Mouse (Mus musculus): ENCODE data around the gene Cyb5r3. TPM values are rescaled to one million over a fixed set of nuclear protein-coding genes. Genes with fewer than 3 reads are reported as not detected.

The Cyb5r3 gene
- total and polyA plus RNA-seq, 3 experiments: 35.7 to 102 (median 59.1) TPM

GRCm38 (mm10) chr15:83167550-83168065 is 4.8 kb downstream of the Cyb5r3 start:
- Histone ChIP-seq H3K27me3 (replicated peaks) (no peaks in the 10 kb centered on the region), H3K79me2 (replicated peaks; ENCODE audit: control insufficient read depth, extremely low read depth, insufficient read depth, poor library complexity, severe bottlenecking) (no peaks in the 10 kb centered on the region), H3K36me3 (replicated peaks in 1 of 2; ENCODE audit: control insufficient read depth in 1 of 2, insufficient read depth in 1 of 2, low read length in 1 of 2) (peaks cover 8 to 56% of the 10 kb centered on the region in 2 experiments), H3K27ac (ENCODE audit: insufficient read depth, low read depth) (no peak overlapping the region), H3K4me3 (replicated peaks in 1 of 3; ENCODE audit: low read depth in 2 of 3, low read length in 2 of 3, poor library complexity in 1 of 3) (no peak overlapping the region), H3K4me1 (ENCODE audit: control insufficient read depth in 1 of 2, insufficient read depth in 2 of 2) (peaks cover 13 to 77% of the 10 kb centered on the region in 2 experiments), H3K4me2 (ENCODE audit: insufficient read depth, low read depth, poor library complexity, severe bottlenecking) (no peak overlapping the region), H3K9me3 (replicated peaks; ENCODE audit: low read length) (no peaks in the 10 kb centered on the region), H3K9ac (ENCODE audit: insufficient read depth, low read depth) (no peak overlapping the region)
- TF ChIP-seq ZMIZ1 (IDR thresholded peaks at IDR 0.05; ENCODE audit: low read depth, low read length): no peak
- no peak for TF ChIP-seq USF1 (IDR thresholded peaks at IDR 0.05; ENCODE audit: low read depth, low read length)
- TF ChIP-seq MAX (IDR thresholded peaks at IDR 0.05; ENCODE audit: low read length): no peak
- no peak for TF ChIP-seq EP300 (IDR thresholded peaks at IDR 0.05; ENCODE audit: low read length)
- no peak for TF ChIP-seq NRF1 (IDR thresholded peaks at IDR 0.05; ENCODE audit: low read depth, low read length)
- TF ChIP-seq KAT2A (IDR thresholded peaks at IDR 0.05; ENCODE audit: insufficient replicate concordance, low read length): no peak
- no peak for TF ChIP-seq SIN3A (IDR thresholded peaks at IDR 0.05; ENCODE audit: low read length)
- no peak for TF ChIP-seq SMC3 (IDR thresholded peaks at IDR 0.05; ENCODE audit: low read depth, low read length)
- no peak for TF ChIP-seq BHLHE40 (IDR thresholded peaks at IDR 0.05; ENCODE audit: low read depth, low read length)
- no peak for TF ChIP-seq NELFE (IDR thresholded peaks at IDR 0.05; ENCODE audit: low read depth, low read length)
- DNase-seq (ENCODE audit: extremely low read depth): no peak
- dilution Hi-C loops (cut with MboI; ENCODE audit: extremely low pct_ligation_motif_present, extremely low pct_unique_long_range_greater_than_20kb, low sequenced_read_pairs) (no loop called here), in situ Hi-C loops (cut with MboI; ENCODE audit: low pct_ligation_motif_present, low pct_unique_long_range_greater_than_20kb, low sequenced_read_pairs) (no loop called here)

- H3K9me3 ChIP-seq (replicated peaks; ENCODE audit: low read length): no peaks in the 10 kb centered on the region
- no peaks in the 10 kb centered on the region for H3K79me2 ChIP-seq (replicated peaks; ENCODE audit: control insufficient read depth, extremely low read depth, insufficient read depth, poor library complexity, severe bottlenecking)
- dilution Hi-C loops (cut with MboI; ENCODE audit: extremely low pct_ligation_motif_present, extremely low pct_unique_long_range_greater_than_20kb, low sequenced_read_pairs) (no loop called here), in situ Hi-C loops (cut with MboI; ENCODE audit: low pct_ligation_motif_present, low pct_unique_long_range_greater_than_20kb, low sequenced_read_pairs) (no loop called here)
- TF ChIP-seq MAX (IDR thresholded peaks at IDR 0.05; ENCODE audit: low read length) (no peak), MXI1 (IDR thresholded peaks at IDR 0.05; ENCODE audit: low read depth, low read length) (no peak), E2F4 (IDR thresholded peaks at IDR 0.05; ENCODE audit: insufficient replicate concordance, low read depth, low read length) (no peak), PAX5 (IDR thresholded peaks at IDR 0.05; ENCODE audit: low read length) (no peak), SMC3 (IDR thresholded peaks at IDR 0.05; ENCODE audit: low read depth, low read length) (no peak), BHLHE40 (IDR thresholded peaks at IDR 0.05; ENCODE audit: low read depth, low read length) (no peak), RCOR1 (conservative IDR thresholded peaks at IDR 0.05; ENCODE audit: low read depth, low read length) (no peak), EP300 (IDR thresholded peaks at IDR 0.05; ENCODE audit: low read length) (no peak), SIN3A (IDR thresholded peaks at IDR 0.05; ENCODE audit: low read length) (no peak), CHD1 (IDR thresholded peaks at IDR 0.05; ENCODE audit: low read depth, low read length) (no peak), ZKSCAN1 (IDR thresholded peaks at IDR 0.05; ENCODE audit: borderline replicate concordance, low read depth, low read length) (no peak), POLR2AphosphoS2 (IDR thresholded peaks at IDR 0.05; ENCODE audit: low read depth, low read length) (no peak), MAZ (IDR thresholded peaks at IDR 0.05; ENCODE audit: low read depth, low read length) (no peak), JUND (conservative IDR thresholded peaks at IDR 0.05; ENCODE audit: low read depth, low read length) (no peak), MEF2A (IDR thresholded peaks at IDR 0.05; ENCODE audit: borderline replicate concordance, low read depth, low read length) (no peak), GABPA (IDR thresholded peaks at IDR 0.05; ENCODE audit: insufficient replicate concordance, low read depth, low read length) (no peak), MYC (IDR thresholded peaks at IDR 0.05; ENCODE audit: low read depth, low read length) (no peak), MAFK (IDR thresholded peaks at IDR 0.05; ENCODE audit: insufficient replicate concordance, low read length) (no peak)
- H3K36me3 ChIP-seq (replicated peaks in 1 of 2; ENCODE audit: control insufficient read depth in 1 of 2, insufficient read depth in 1 of 2, low read length in 1 of 2): peaks cover 11 to 61% of the 10 kb centered on the region in 2 experiments
- H3K27me3 ChIP-seq (replicated peaks): no peaks in the 10 kb centered on the region
- no peak overlapping the region for H3K4me3 ChIP-seq (replicated peaks in 1 of 3; ENCODE audit: low read depth in 2 of 3, low read length in 2 of 3, poor library complexity in 1 of 3)
- no peak overlapping the region for H3K9ac ChIP-seq (ENCODE audit: insufficient read depth, low read depth)
- H3K4me1 ChIP-seq (ENCODE audit: control insufficient read depth in 1 of 2, insufficient read depth in 2 of 2): peaks cover 13 to 82% of the 10 kb centered on the region in 2 experiments
- H3K4me2 ChIP-seq (ENCODE audit: insufficient read depth, low read depth, poor library complexity, severe bottlenecking): no peak overlapping the region
- no peak overlapping the region for H3K27ac ChIP-seq (ENCODE audit: insufficient read depth, low read depth)
- no peak for DNase-seq (ENCODE audit: extremely low read depth)
Observed at GRCm38 (mm10) chr15:83167126-83167525, 5.3 kb downstream of the Cyb5r3 start.
